Mouse (Mus musculus): ENCODE results near the gene Atp6v0b. TPM values are rescaled to one million over a fixed set of nuclear protein-coding genes. Genes with fewer than 3 reads are reported as not detected.

The Atp6v0b gene
- total RNA-seq (2014; rRNA removed) (607 and 625 TPM in 2 replicates), polyA plus RNA-seq (2015; fragmentation: Nextera tagmentation; extraction: Ambion mirVana) (667 and 754 TPM in 2 replicates)

GRCm38 (mm10) chr4:117887133-117887532 lies at the start of gene Atp6v0b:
Gene Atp6v0b, minus strand, starts transcription at chr4:117887333.
- Histone ChIP-seq H3K4me3 (ENCODE audit: low read depth, low read length) (peak within 1 kb of the TSS; percentile 94), H3K27me3 (ENCODE audit: insufficient read depth, low read length) (no peaks in the 10 kb centered on the region), H3K36me3 (ENCODE audit: insufficient read depth, low read length) (peaks cover 22% of the 10 kb centered on the region), H3K9ac (replicated peaks; ENCODE audit: low read length, poor library complexity, severe bottlenecking) (peak within 1 kb of the TSS; percentile 97), H3K4me2 (ENCODE audit: low read depth, low read length, poor library complexity, severe bottlenecking) (peak within 1 kb of the TSS; percentile 89), H3K27ac (ENCODE audit: low read depth, low read length) (peak within 1 kb of the TSS; percentile 62), H3K9me3 (ENCODE audit: low read length) (no peaks in the 10 kb centered on the region), H3K4me1 (ENCODE audit: insufficient read depth, low read length) (peaks cover 17% of the 10 kb centered on the region)
- DNase-seq (ENCODE audit: low spot score) (peak; percentile 94), ATAC-seq (ENCODE audit: low FRiP score) (peak; percentile 90)
- 0% methylated on average over 34 of the region's 37 CpGs for WGBS
- no peak for TF ChIP-seq CTCF (IDR thresholded peaks at IDR 0.05)

GRCm38 (mm10) chr4:117934081-117934480 lies 46.9 kb upstream of the Atp6v0b start:
- H3K4me3 ChIP-seq (ENCODE audit: low read depth, low read length), result no peak overlapping the region
- 90% methylated on average over 4 of the region's 4 CpGs for WGBS
- no peak overlapping the region for H3K27ac ChIP-seq (ENCODE audit: low read depth, low read length)
- no peak overlapping the region for H3K9ac ChIP-seq (replicated peaks; ENCODE audit: low read length, poor library complexity, severe bottlenecking)
- H3K4me1 ChIP-seq (ENCODE audit: insufficient read depth, low read length), result 0 out of 2 replicates have a peak, but pooled peaks cover 2% of the 10 kb centered on the region
- TF ChIP-seq CTCF (IDR thresholded peaks at IDR 0.05), result no peak
- H3K4me2 ChIP-seq (ENCODE audit: low read depth, low read length, poor library complexity, severe bottlenecking), result no peak overlapping the region
- no peak for ATAC-seq (ENCODE audit: low FRiP score)
- H3K9me3 ChIP-seq (ENCODE audit: low read length), result no peaks in the 10 kb centered on the region
- H3K36me3 ChIP-seq (ENCODE audit: insufficient read depth, low read length), result peaks cover 12% of the 10 kb centered on the region; the same call in 1 of the 2 replicates
- H3K27me3 ChIP-seq (ENCODE audit: insufficient read depth, low read length), result peaks cover 15% of the 10 kb centered on the region
- no peak for DNase-seq (ENCODE audit: low spot score)

GRCm38 (mm10) chr4:117933248-117933647 lies 46.1 kb upstream of the Atp6v0b start:
- Histone ChIP-seq H3K36me3 (ENCODE audit: insufficient read depth, low read length) (peaks cover 12% of the 10 kb centered on the region; the same call in 1 of the 2 replicates), H3K4me3 (ENCODE audit: low read depth, low read length) (no peak overlapping the region), H3K27me3 (ENCODE audit: insufficient read depth, low read length) (peaks cover 17% of the 10 kb centered on the region), H3K4me1 (ENCODE audit: insufficient read depth, low read length) (0 out of 2 replicates have a peak, but pooled peaks cover 5% of the 10 kb centered on the region), H3K27ac (ENCODE audit: low read depth, low read length) (no peak overlapping the region), H3K4me2 (ENCODE audit: low read depth, low read length, poor library complexity, severe bottlenecking) (no peak overlapping the region), H3K9me3 (ENCODE audit: low read length) (no peaks in the 10 kb centered on the region), H3K9ac (replicated peaks; ENCODE audit: low read length, poor library complexity, severe bottlenecking) (no peak overlapping the region)
- WGBS, result 90% methylated on average over 5 of the region's 5 CpGs
- ATAC-seq (ENCODE audit: low FRiP score) (no peak), DNase-seq (ENCODE audit: low spot score) (no peak)
- no peak for TF ChIP-seq CTCF (IDR thresholded peaks at IDR 0.05)

DNA sequence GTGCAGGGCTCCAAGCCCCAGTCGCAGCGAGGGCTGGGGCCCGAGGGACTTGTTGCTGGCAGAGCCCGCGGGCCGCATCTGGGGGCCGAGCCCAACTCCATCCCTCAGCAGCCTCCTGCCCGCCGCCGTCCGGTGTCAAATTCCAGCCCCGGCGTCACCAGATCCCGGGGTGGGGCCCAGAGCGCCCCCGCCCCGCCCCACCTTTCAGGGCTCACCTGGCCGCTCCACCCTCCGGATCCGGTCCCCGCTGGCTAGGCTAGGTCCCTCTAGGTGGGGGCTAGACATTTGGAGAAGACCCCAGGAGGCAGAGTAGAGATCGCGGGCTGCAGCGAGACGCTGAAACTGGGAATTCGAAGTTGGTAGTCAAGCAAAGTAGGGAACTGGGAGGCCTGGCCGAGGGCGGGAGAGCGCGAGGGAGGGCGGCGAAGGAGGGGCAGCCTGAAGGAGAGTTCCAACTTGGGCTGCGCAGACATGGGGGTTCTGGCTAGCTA lies 42.3 kb upstream of the Atp6v0b start, which contains the start of gene Artn:
Gene Artn (minus strand): TSS at position 373 of the 491 bp plus-strand sequence.
- TF ChIP-seq CTCF (IDR thresholded peaks at IDR 0.05), result no peak
- H3K27me3 ChIP-seq (ENCODE audit: insufficient read depth, low read length), result peaks cover 17% of the 10 kb centered on the region
- DNase-seq (ENCODE audit: low spot score), result no peak
- H3K9me3 ChIP-seq (ENCODE audit: low read length), result no peaks in the 10 kb centered on the region
- peaks cover 5% of the 10 kb centered on the region; the same call in 1 of the 2 replicates for H3K4me1 ChIP-seq (ENCODE audit: insufficient read depth, low read length)
- H3K4me2 ChIP-seq (ENCODE audit: low read depth, low read length, poor library complexity, severe bottlenecking), result peak within 1 kb of the TSS; percentile 41
- no peak for ATAC-seq (ENCODE audit: low FRiP score)
- 1% methylated on average over 32 of the region's 33 CpGs for WGBS
- peak within 1 kb of the TSS; percentile 17 for H3K4me3 ChIP-seq (ENCODE audit: low read depth, low read length)
- 0 out of 2 replicates have a peak within 1 kb of the TSS, but pooled peaks have one; percentile 1 for H3K9ac ChIP-seq (replicated peaks; ENCODE audit: low read length, poor library complexity, severe bottlenecking)
- peaks cover 12% of the 10 kb centered on the region; the same call in 1 of the 2 replicates for H3K36me3 ChIP-seq (ENCODE audit: insufficient read depth, low read length)
- no peak within 1 kb of the TSS for H3K27ac ChIP-seq (ENCODE audit: low read depth, low read length)

GRCm38 (mm10) chr4:117928699-117929241 lies 41.6 kb upstream of the Atp6v0b start:
- H3K9me3 ChIP-seq (ENCODE audit: low read length), result no peaks in the 10 kb centered on the region
- peak; percentile 57 for TF ChIP-seq CTCF (IDR thresholded peaks at IDR 0.05)
- WGBS, result 3% methylated on average over 13 of the region's 13 CpGs
- H3K4me3 ChIP-seq (ENCODE audit: low read depth, low read length), result no peak overlapping the region
- peaks cover 12% of the 10 kb centered on the region; the same call in 1 of the 2 replicates for H3K36me3 ChIP-seq (ENCODE audit: insufficient read depth, low read length)
- ATAC-seq (ENCODE audit: low FRiP score), result no peak; the same call in 1 of the 2 replicates
- H3K27ac ChIP-seq (ENCODE audit: low read depth, low read length), result no peak overlapping the region
- DNase-seq (ENCODE audit: low spot score), result peak; percentile 49
- peaks cover 17% of the 10 kb centered on the region for H3K27me3 ChIP-seq (ENCODE audit: insufficient read depth, low read length)
- peak overlapping the region; percentile 41 for H3K4me2 ChIP-seq (ENCODE audit: low read depth, low read length, poor library complexity, severe bottlenecking)
- no peak overlapping the region for H3K9ac ChIP-seq (replicated peaks; ENCODE audit: low read length, poor library complexity, severe bottlenecking)
- peaks cover 5% of the 10 kb centered on the region; the same call in 1 of the 2 replicates for H3K4me1 ChIP-seq (ENCODE audit: insufficient read depth, low read length)

GRCm38 (mm10) chr4:117928234-117928633 lies 41.1 kb upstream of the Atp6v0b start:
- peaks cover 17% of the 10 kb centered on the region for H3K27me3 ChIP-seq (ENCODE audit: insufficient read depth, low read length)
- peaks cover 5% of the 10 kb centered on the region; the same call in 1 of the 2 replicates for H3K4me1 ChIP-seq (ENCODE audit: insufficient read depth, low read length)
- H3K9me3 ChIP-seq (ENCODE audit: low read length), result no peaks in the 10 kb centered on the region
- TF ChIP-seq CTCF (IDR thresholded peaks at IDR 0.05), result peak; percentile 95
- DNase-seq (ENCODE audit: low spot score) (peak; percentile 89), ATAC-seq (ENCODE audit: low FRiP score) (peak; percentile 47)
- no peak overlapping the region for H3K4me2 ChIP-seq (ENCODE audit: low read depth, low read length, poor library complexity, severe bottlenecking)
- no peak overlapping the region for H3K4me3 ChIP-seq (ENCODE audit: low read depth, low read length)
- H3K36me3 ChIP-seq (ENCODE audit: insufficient read depth, low read length), result peaks cover 12% of the 10 kb centered on the region; the same call in 1 of the 2 replicates
- H3K27ac ChIP-seq (ENCODE audit: low read depth, low read length), result no peak overlapping the region
- WGBS, result 13% methylated on average over 6 of the region's 6 CpGs
- H3K9ac ChIP-seq (replicated peaks; ENCODE audit: low read length, poor library complexity, severe bottlenecking), result no peak overlapping the region

Measured in midbrain, postnatal 0 days (tissue).